Mouse (Mus musculus) B cell, adult 67 days (primary cell): ENCODE measurements around the gene Rsf1. TPM values are rescaled to one million over a fixed set of nuclear protein-coding genes. Genes with fewer than 3 reads are reported as not detected.

ENCODE experiments used
- total RNA-seq, 2 experiments: library from RNA; stranded (reverse); gene quantifications; 4 replicates each; pipeline ENCODE4 v1.2.4; 2023

Rsf1 gene
- 10 to 100 TPM; 72.1 to 77.8 TPM for total RNA-seq

GRCm38 (mm10) chr7:97579067-97579975, at the start of gene Rsf1, which contains the start of gene Aamdc:
Rsf1 (plus strand) TSS chr7:97579889.
Aamdc (minus strand) TSS chr7:97579497.

GRCm38 (mm10) chr7:97696506-97697254, 117.0 kb downstream of the Rsf1 start, which contains the start of gene Clns1a:
Clns1a (plus strand) TSS chr7:97696634.

GRCm38 (mm10) chr7:97737638-97738456, 158.2 kb downstream of the Rsf1 start, which contains the start of gene Aqp11:
Aqp11 (minus strand) TSS chr7:97738289.

Other genes starting within 250 kb of the Rsf1 start
- gene Usp35, start 247.9 kb upstream of the Rsf1 start, total RNA-seq, result 1 to 10 TPM; 5.5 to 8.5 TPM
- 1 to 10 TPM; 2.0 to 2.1 TPM for gene Kctd21, start 247.6 kb upstream of the Rsf1 start, total RNA-seq
- gene Alg8, start 208.3 kb upstream of the Rsf1 start, total RNA-seq, result 10 to 100 TPM; 16.6 to 21.0 TPM
- 10 to 100 TPM; 52.5 to 61.9 TPM for gene Ndufc2, start 179.9 kb upstream of the Rsf1 start, total RNA-seq
- not detected for gene Thrsp, start 162.2 kb upstream of the Rsf1 start, total RNA-seq
- 10 to 100 TPM in 1 of 2 experiments, 1 to 10 TPM in 1; 7.7 to 12.5 TPM for gene Kctd14, start 128.6 kb upstream of the Rsf1 start, total RNA-seq
- gene Ints4, start 98.9 kb upstream of the Rsf1 start, total RNA-seq, result 100 to 1,000 TPM in 1 of 2 experiments, 10 to 100 TPM in 1; 92.6 to 101 TPM
- 10 to 100 TPM in 1 of 2 experiments, 1 to 10 TPM in 1; 7.8 to 13.8 TPM for gene Aamdc, start 392 bp upstream of the Rsf1 start, total RNA-seq
- gene Clns1a, start 116.7 kb downstream of the Rsf1 start, total RNA-seq, result 10 to 100 TPM; 56.7 to 57.8 TPM
- 1 to 10 TPM in 1 of 2 experiments, under 1 TPM in 1; 0.17 to 1.3 TPM for gene Aqp11, start 158.4 kb downstream of the Rsf1 start, total RNA-seq
- gene Pak1, start 208.7 kb downstream of the Rsf1 start, total RNA-seq, result 1 to 10 TPM; 1.8 to 2.3 TPM